15 mouse cellular contexts compared by ENCODE assay signal in the genomic region with DNA sequence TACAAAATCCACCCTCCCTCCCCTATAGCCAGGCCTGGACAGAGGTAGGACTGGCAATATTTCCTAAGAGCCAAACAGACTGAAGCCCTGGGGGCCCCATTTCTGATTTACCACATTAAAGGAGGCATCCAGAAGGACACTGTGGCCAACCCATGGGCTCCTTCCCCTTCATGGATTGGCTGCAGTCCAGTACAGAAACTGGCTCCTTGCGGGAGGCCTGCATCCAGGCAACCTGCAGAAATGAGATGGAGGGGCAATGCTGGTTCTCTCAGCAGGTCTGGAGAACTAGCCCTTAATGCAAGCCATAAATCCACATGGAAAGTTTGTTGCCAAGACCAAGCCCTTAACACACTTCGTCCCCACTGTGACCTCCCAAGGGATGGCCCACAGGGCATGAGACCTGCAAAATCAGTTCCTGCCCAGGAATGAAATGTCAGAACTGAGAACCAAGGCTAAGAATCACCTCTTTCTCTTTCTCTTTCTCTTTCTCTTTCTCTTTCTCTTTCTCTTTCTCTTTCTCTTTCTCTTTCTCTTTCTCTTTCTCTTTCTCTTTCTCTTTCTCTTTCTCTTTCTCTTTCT.
"Had no signal": no experiment of that assay in that cellular context is flagged by ENCODE, and none has a peak within 500 bp of the region (broad histone marks: within the 10 kb centered on the region; RNA-seq: fewer than 3 reads in every experiment).

No protein-coding gene starts in this region.

- H3K36me3 ChIP-seq: limb, embryonic 13.5 days; midbrain, embryonic 15.5 days; neural tube, embryonic 15.5 days; stomach, embryonic 15.5 days had no signal

- H3K4me3 ChIP-seq: limb, embryonic 13.5 days; midbrain, embryonic 15.5 days; myocyte; neural tube, embryonic 15.5 days; stomach, embryonic 15.5 days had no signal

- H3K27ac ChIP-seq: limb, embryonic 13.5 days; liver, embryonic 14.5 days; midbrain, embryonic 15.5 days; neural tube, embryonic 15.5 days; stomach, embryonic 15.5 days had no signal

- H3K9ac ChIP-seq: limb, embryonic 13.5 days; liver, embryonic 14.5 days; midbrain, embryonic 15.5 days; neural tube, embryonic 15.5 days; stomach, embryonic 15.5 days had no signal

- H3K4me2 ChIP-seq: limb, embryonic 13.5 days; midbrain, embryonic 11.5 days; midbrain, embryonic 15.5 days; neural tube, embryonic 15.5 days; stomach, embryonic 15.5 days had no signal

- H3K27me3 ChIP-seq: stomach, embryonic 15.5 days had no signal

- H3K9me3 ChIP-seq: limb, embryonic 13.5 days; midbrain, embryonic 15.5 days; neural tube, embryonic 15.5 days; stomach, embryonic 15.5 days had no signal

- DNase-seq: kidney, adult 11 months; kidney, adult 9 months; kidney, postnatal 10 days; lung, adult 18-20 months; right cerebral cortex, adult 18-20 months; right cerebral cortex, postnatal 25 days; thymus, adult 2 months; thymus, postnatal 25 days had no signal

- ATAC-seq: midbrain, embryonic 15.5 days had no signal
